Comparison of ENCODE assay signal across 8 mouse cellular contexts in genomic region chr10:56486584-56486983, GRCm38 (mm10).
DNase-seq lines count a peak whose midpoint lies in the region; ATAC-seq and TF ChIP-seq lines count a peak whose summit lies in the region.

No protein-coding gene starts in this region.

- peaks cover 5% of the 10 kb centered on the region; the same call in 1 of the 2 replicates for H3K4me1 ChIP-seq in liver, embryonic 12.5 days
- no peaks in the 10 kb centered on the region for H3K4me1 ChIP-seq in midbrain, postnatal 0 days (ENCODE audit: insufficient read depth, low read length)

- H3K4me3 ChIP-seq in liver, embryonic 12.5 days: no peak overlapping the region
- no peak overlapping the region for H3K4me3 ChIP-seq in midbrain, postnatal 0 days (ENCODE audit: low read depth, low read length)

- no peak overlapping the region for H3K9ac ChIP-seq in liver, embryonic 12.5 days
- no peak overlapping the region for H3K9ac ChIP-seq in midbrain, postnatal 0 days (replicated peaks; ENCODE audit: low read length, poor library complexity, severe bottlenecking)

- H3K4me2 ChIP-seq in liver, embryonic 12.5 days: no peak overlapping the region
- H3K4me2 ChIP-seq in midbrain, postnatal 0 days (ENCODE audit: low read depth, low read length, poor library complexity, severe bottlenecking): no peak overlapping the region

- H3K9me3 ChIP-seq in liver, embryonic 12.5 days (replicated peaks): no peaks in the 10 kb centered on the region
- H3K9me3 ChIP-seq in midbrain, postnatal 0 days (ENCODE audit: low read length): no peaks in the 10 kb centered on the region

- DNase-seq in ovary, postnatal 36 days (ENCODE audit: low spot score): peak; percentile 51
- DNase-seq in ovary, postnatal 10 days (ENCODE audit: low spot score): no peak
- DNase-seq in urinary bladder, postnatal 14 days (ENCODE audit: low spot score): peak; percentile 67
- no peak for DNase-seq in spleen, postnatal 36 days (ENCODE audit: low spot score in 2 of 2)
- no peak for DNase-seq in midbrain, postnatal 0 days (ENCODE audit: low spot score)
- no peak for DNase-seq in kidney, adult 9 months

- no peaks in the 10 kb centered on the region for H3K36me3 ChIP-seq in liver, embryonic 12.5 days
- H3K36me3 ChIP-seq in midbrain, postnatal 0 days (ENCODE audit: insufficient read depth, low read length): no peaks in the 10 kb centered on the region

- no peak for TF ChIP-seq CTCF in midbrain, postnatal 0 days (IDR thresholded peaks at IDR 0.05)

- WGBS in liver, embryonic 12.5 days (ENCODE audit: insufficient replicate concordance): 19% methylated on average over 6 of the region's 6 CpGs
- WGBS in midbrain, postnatal 0 days: 76% methylated on average over 6 of the region's 6 CpGs

- no peak overlapping the region for H3K27ac ChIP-seq in liver, embryonic 12.5 days
- H3K27ac ChIP-seq in midbrain, postnatal 0 days (ENCODE audit: low read depth, low read length): no peak overlapping the region

- 0 out of 2 replicates have a peak, but pooled peaks have one; percentile 14 for ATAC-seq in erythroid progenitor cell, adult 5-6 weeks (replicated peaks; ENCODE audit: low FRiP score, poor library complexity, severe bottlenecking)
- ATAC-seq in liver, embryonic 12.5 days: peak; percentile 57; the same call in 1 of the 2 replicates
- no peak for ATAC-seq in midbrain, postnatal 0 days (ENCODE audit: low FRiP score)

- no peaks in the 10 kb centered on the region for H3K27me3 ChIP-seq in liver, embryonic 12.5 days (replicated peaks)
- no peaks in the 10 kb centered on the region for H3K27me3 ChIP-seq in midbrain, postnatal 0 days (ENCODE audit: insufficient read depth, low read length)

Comparison
In these comparisons a context has a peak if more than half of its experiments do, and no peak if none do; other contexts are left out.
1. DNase-seq: peak in ovary, postnatal 36 days (single experiment) and urinary bladder, postnatal 14 days (single experiment); none in ovary, postnatal 10 days (single experiment), spleen, postnatal 36 days (0 of 2), midbrain, postnatal 0 days (single experiment) and kidney, adult 9 months (single experiment).